Mouse (Mus musculus) neural tube, embryonic 10.5 days (tissue): Measurements from ENCODE around the gene Tomm34.

ENCODE experiments used
- DNase-seq: peaks from one replicate; pipeline ENCODE4 v3.0.0-alpha.2; 2017; ENCODE audit warnings: low spot score; ENCODE audit errors: extremely low spot score

Gene Tomm34

GRCm38 (mm10) chr2:164010944-164011343 lies 60.0 kb downstream of the Tomm34 start:
- no peak for DNase-seq

GRCm38 (mm10) chr2:164010496-164010895 lies 60.5 kb downstream of the Tomm34 start:
- DNase-seq: no peak

- DNase-seq: no peak
These were observed 61.7 kb downstream of the Tomm34 start for GRCm38 (mm10) chr2:164009227-164009626.

GRCm38 (mm10) chr2:164007987-164008545 lies 62.9 kb downstream of the Tomm34 start:
- DNase-seq: no peak

GRCm38 (mm10) chr2:164007547-164007946 lies 63.4 kb downstream of the Tomm34 start:
- DNase-seq: no peak

GRCm38 (mm10) chr2:164006932-164007331 lies 64.0 kb downstream of the Tomm34 start:
- DNase-seq: no peak

GRCm38 (mm10) chr2:164004503-164004902 lies 66.5 kb downstream of the Tomm34 start:
- no peak for DNase-seq
